Mouse (Mus musculus) liver, embryonic 11.5 days (tissue): ENCODE data around the gene Gm10277. TPM values are rescaled to one million over a fixed set of nuclear protein-coding genes. Genes with fewer than 3 reads are reported as not detected.

ENCODE experiments used
- ATAC-seq: fragments of 200-750 bp; cut with Nextera tagmentation; replicated peaks from 2 replicates; pipeline ENCODE4 v1.8.0; 2017; ENCODE audit warnings: moderate number of reproducible peaks, mild to moderate bottlenecking, moderate TSS enrichment, moderate library complexity; ENCODE audit not compliant: low FRiP score
- DNase-seq: peaks from one replicate; pipeline ENCODE4 v3.0.0-alpha.2; 2017; ENCODE audit warnings: low spot score
- H3K27ac ChIP-seq: fragments of 300-500 bp; sonication (generic); 2 replicates; pipeline ENCODE4 v1.5.1; 2014; ENCODE audit warnings: mild to moderate bottlenecking, low read depth, low read length, control low read depth
- H3K27me3 ChIP-seq: fragments of 300-500 bp; sonication (generic); replicated peaks from 2 replicates; pipeline ENCODE4 v1.6.1; 2014; ENCODE audit warnings: low read length, mixed read lengths; ENCODE audit not compliant: control insufficient read depth, insufficient read depth
- H3K36me3 ChIP-seq: fragments of 300-500 bp; sonication (generic); 2 replicates; pipeline ENCODE4 v1.6.1; 2014; ENCODE audit warnings: mild to moderate bottlenecking, low read length, moderate library complexity, mixed read lengths; ENCODE audit not compliant: control insufficient read depth, insufficient read depth
- H3K4me1 ChIP-seq: fragments of 300-500 bp; sonication (generic); replicated peaks from 2 replicates; pipeline ENCODE4 v1.6.1; 2014; ENCODE audit warnings: low read length, mixed read lengths; ENCODE audit not compliant: control insufficient read depth, insufficient read depth
- H3K4me2 ChIP-seq: fragments of 300-500 bp; sonication (generic); 2 replicates; pipeline ENCODE4 v1.6.1; 2014; ENCODE audit warnings: mild to moderate bottlenecking, control low read depth, moderate library complexity
- H3K4me3 ChIP-seq: fragments of 300-500 bp; sonication (generic); 2 replicates; pipeline ENCODE4 v1.5.1; 2014; ENCODE audit warnings: low read depth, low read length, control low read depth
- H3K9ac ChIP-seq: fragments of 300-500 bp; sonication (generic); 2 replicates; pipeline ENCODE4 v1.6.1; 2014; ENCODE audit warnings: low read depth, low read length, control low read depth
- H3K9me3 ChIP-seq: fragments of 300-500 bp; sonication (generic); 2 replicates; pipeline ENCODE4 v1.6.1; 2016; ENCODE audit warnings: low read length, inconsistent platforms, mixed read lengths; ENCODE audit not compliant: control insufficient read depth
- WGBS: fragments of 180-500 bp; shearing (Covaris S2); extraction: QIAGEN DNeasy Blood & Tissue Kit; methylation state at CpG from one replicate; pipeline ENCODE4 v1.1.7; 2014; 5-methylcytosine and 5-hydroxymethylcytosine counted together
- polyA plus RNA-seq: library from polyadenylated mRNA; unstranded; fragments of >200 nt; fragmentation: Nextera tagmentation; extraction: Ambion mirVana; gene quantifications from 2 replicates; pipeline ENCODE4 v1.2.1, GENCODE M21; 2014

The Gm10277 gene
- polyA plus RNA-seq, 1 experiment from 2014 or later: 2.0 TPM

- WGBS: 55% methylated on average over 7 of the region's 7 CpGs
- no peak overlapping the region for H3K27ac ChIP-seq
- H3K9me3 ChIP-seq: no peaks in the 10 kb centered on the region
Observed at GRCm38 (mm10) chr11:77738555-77738954, 49.0 kb downstream of the Gm10277 start.

GRCm38 (mm10) chr11:77737289-77737688, 50.3 kb downstream of the Gm10277 start:
- H3K4me2 ChIP-seq: no peak overlapping the region
- H3K9me3 ChIP-seq: no peaks in the 10 kb centered on the region
- H3K9ac ChIP-seq: no peak overlapping the region
- no peak overlapping the region for H3K27ac ChIP-seq
- ATAC-seq: no peak
- no peak overlapping the region for H3K4me3 ChIP-seq
- no peaks in the 10 kb centered on the region for H3K4me1 ChIP-seq
- H3K36me3 ChIP-seq: no peaks in the 10 kb centered on the region
- DNase-seq: peak; percentile 68
- no peaks in the 10 kb centered on the region for H3K27me3 ChIP-seq
- 1% methylated on average over 6 of the region's 6 CpGs for WGBS

More at GRCm38 (mm10) chr11:77738555-77738954, 49.0 kb downstream of the Gm10277 start:
- ATAC-seq (no peak), DNase-seq (no peak)
- Histone ChIP-seq H3K4me3 (no peak overlapping the region), H3K36me3 (no peaks in the 10 kb centered on the region), H3K4me2 (no peak overlapping the region), H3K4me1 (no peaks in the 10 kb centered on the region), H3K27me3 (no peaks in the 10 kb centered on the region), H3K9ac (no peak overlapping the region)

Other genes with a start within 250 kb of the Gm10277 start
- 9.6 and 9.9 TPM in 2 replicates for gene Taok1, start 179.9 kb downstream of the Gm10277 start, polyA plus RNA-seq
- 4.6 and 5.3 TPM in 2 replicates for gene Nufip2, start 101.6 kb downstream of the Gm10277 start, polyA plus RNA-seq
- gene Cryba1, start 62.5 kb downstream of the Gm10277 start, polyA plus RNA-seq: not detected in 2 replicates
- 37.1 and 38.3 TPM in 2 replicates for gene Myo18a, start 24.5 kb downstream of the Gm10277 start, polyA plus RNA-seq
- gene Pipox, start 106.3 kb upstream of the Gm10277 start, polyA plus RNA-seq: 6.9 and 7.2 TPM in 2 replicates
- 0.36 TPM in 1 of 2 replicates, not detected in the other for gene Sez6, start 143.1 kb upstream of the Gm10277 start, polyA plus RNA-seq
- gene Phf12, start 195.0 kb upstream of the Gm10277 start, polyA plus RNA-seq: 17.0 and 18.6 TPM in 2 replicates
- 23.8 and 24.9 TPM in 2 replicates for gene Dhrs13, start 244.5 kb upstream of the Gm10277 start, polyA plus RNA-seq